Mouse (Mus musculus) B cell, adult 2 months (primary cell): ENCODE data around the gene Hk3.
A peak's percentile ranks its signal among the peaks of the same experiment; 100 is the strongest.

Source experiments
- DNase-seq, 2 experiments: peaks; one replicate each; pipeline ENCODE4 v3.0.0; 2022

The Hk3 gene

DNA sequence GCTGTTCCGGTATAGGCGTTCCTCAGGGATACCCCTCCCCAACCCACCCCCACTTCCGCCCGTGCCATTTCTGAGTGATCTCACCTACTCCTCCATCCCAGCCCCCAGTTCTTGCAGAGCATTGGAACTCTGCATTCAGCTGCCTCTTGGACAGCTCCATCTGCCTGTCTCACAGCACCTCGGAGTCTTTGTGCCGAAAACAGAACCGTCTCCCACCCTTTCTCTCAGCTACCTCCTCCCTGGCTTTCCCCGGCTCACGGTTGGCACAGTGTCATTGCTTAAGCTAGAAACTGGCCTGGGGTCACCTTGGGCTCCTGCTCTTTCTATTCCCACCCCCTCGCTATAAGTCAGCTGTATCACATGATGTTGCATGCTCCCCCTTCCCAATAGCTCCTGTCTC is 20.8 kb downstream of the Hk3 start:
- DNase-seq: no peak

DNA sequence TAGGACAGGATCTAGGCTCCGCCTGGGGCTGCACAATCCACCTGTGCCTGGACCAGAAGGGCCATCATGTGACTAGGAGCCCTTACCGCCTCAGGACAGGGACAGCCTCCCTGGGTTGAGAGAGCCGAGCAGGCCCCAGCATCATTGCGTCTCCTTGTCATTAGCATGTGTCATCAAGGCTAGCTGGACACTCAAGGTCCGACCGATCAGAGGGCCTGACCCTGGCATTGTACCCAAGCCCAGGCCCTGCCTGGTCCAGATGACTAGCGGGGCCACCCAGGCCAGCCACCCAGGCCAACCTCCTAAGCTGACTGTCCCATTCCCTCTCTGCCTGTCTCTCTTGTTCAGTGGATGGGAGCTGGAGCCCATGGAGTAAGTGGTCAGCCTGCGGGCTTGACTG is 23.6 kb downstream of the Hk3 start:
- DNase-seq: no peak

DNA sequence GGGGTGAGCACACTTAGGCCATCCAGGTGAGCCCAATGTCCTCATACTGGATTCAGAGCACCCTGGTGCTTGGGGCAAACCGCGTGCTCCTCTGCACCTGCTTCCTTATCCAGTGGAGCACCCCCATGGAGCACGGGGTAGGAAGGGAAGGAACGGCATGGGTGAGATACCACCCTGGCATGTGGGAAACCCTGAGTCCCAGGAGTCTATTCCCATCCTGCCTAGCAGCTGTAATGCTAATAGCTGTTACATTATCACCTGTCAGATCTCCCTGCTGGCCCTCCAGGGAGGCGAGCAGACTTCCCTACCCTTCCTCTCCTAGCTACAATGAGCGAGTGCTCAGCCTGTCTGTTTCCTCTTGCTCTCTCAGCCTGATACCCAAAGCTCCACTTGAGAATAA is 26.0 kb downstream of the Hk3 start:
- DNase-seq: no peak

DNA sequence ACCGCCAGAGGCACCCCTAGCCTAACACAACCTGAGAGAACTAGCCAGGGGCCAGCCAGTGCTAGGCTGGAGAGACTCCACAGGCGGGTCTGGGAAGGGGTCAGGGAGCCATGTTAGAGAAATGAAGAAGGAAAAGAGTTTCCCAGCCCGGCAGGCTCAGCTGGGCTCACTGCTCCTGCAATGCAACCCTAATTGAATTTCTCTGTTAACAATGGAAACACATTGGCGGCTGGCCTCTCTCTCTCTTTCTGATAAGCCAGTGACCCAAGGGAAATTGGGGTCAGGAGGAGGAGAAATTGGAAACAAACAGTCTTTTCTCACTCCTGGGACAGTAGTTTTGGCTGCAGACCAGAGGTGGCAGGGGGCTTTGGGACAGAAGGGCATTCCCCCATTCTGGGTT is 26.6 kb downstream of the Hk3 start:
- no peak for DNase-seq

GRCm38 (mm10) chr13:54992215-54992614 is 29.0 kb downstream of the Hk3 start:
- no peak for DNase-seq

DNA sequence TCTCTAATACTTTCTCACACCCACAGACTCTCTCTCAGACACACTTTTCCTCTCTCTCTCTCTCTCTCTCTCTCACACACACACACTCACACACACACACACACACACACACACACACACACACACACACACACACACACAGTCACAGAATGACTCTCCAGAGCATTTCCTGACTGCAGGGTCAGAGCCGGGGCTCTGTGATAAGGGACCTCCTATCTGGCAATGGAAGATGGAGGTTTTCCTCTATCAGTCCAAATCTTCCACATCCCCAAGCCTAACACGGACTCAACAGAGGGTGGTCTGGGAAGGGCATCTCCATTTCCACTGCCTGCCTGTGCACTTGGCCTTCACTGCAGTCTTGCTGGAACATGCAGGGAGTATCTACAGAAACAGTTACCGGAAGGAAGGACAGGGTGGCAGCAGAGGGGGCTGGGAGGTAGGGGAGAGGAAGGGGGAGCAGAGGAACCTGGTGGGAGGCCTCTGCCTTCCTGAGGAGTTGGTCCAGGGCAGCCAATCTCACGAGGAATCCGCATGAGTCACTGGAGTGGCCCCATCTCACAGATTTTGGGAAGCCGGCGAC is 32.9 kb downstream of the Hk3 start:
- no peak for DNase-seq

GRCm38 (mm10) chr13:54987405-54987804 is 33.8 kb downstream of the Hk3 start:
- DNase-seq: no peak

DNA sequence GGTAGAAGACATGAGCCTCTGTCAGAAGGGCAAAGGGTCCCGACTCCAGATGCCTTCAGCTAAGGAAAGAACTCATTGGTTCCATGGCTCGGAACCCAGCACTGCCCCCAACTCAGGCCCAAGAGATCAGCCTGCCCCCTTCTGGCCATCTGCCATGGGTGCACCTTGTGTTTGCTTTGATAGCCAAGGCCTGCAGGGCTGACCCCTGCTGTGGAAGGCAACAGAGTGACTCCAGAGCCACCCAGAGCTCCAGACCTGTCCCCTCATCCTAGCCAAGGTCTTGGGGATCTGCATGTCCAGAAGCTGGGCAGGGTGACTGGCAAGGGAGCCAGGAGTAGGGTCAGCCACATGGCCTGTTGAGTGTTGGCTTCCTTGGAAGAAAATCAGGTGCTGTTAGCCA is 37.6 kb downstream of the Hk3 start:
- no peak for DNase-seq

DNA sequence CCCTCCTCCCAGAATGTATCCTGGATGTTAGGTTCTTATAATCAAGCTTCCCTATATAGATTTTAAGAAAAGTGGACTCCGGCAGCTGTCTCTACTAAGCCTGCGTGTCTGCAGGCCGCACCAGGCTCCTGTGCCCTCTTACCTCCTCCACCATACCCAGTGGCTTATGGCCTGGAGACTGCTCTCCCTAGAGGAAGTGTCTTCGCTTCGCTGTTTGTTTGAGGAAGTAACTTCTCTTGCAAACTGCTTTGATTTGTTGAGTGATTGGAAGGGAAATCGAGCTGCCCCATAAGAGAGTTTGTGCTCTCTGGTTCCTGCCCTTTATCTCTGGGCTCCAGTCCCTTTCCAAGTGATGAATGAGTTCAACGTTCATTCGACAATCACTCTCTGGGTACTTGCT is 38.2 kb downstream of the Hk3 start:
- no peak for DNase-seq

DNA sequence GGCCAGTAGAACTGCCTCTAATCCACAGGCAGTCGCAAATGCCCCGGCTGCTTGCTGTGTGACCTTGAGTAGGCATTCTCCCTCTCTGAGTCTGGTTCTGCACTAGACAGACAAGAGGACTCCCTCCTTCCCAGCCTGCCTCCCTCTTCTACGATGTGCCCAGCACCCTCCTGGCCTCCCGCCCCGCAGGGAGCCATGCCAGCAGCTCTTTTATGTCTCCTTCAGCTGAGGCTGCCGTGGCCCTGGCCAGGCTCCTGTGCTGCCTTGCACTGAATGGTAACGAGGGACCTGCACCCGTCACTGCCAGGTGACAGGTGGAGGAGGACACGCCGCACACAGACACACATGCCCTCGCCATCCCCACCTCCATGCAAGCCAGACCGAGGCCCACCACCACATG is 40.2 kb downstream of the Hk3 start:
- no peak for DNase-seq

DNA sequence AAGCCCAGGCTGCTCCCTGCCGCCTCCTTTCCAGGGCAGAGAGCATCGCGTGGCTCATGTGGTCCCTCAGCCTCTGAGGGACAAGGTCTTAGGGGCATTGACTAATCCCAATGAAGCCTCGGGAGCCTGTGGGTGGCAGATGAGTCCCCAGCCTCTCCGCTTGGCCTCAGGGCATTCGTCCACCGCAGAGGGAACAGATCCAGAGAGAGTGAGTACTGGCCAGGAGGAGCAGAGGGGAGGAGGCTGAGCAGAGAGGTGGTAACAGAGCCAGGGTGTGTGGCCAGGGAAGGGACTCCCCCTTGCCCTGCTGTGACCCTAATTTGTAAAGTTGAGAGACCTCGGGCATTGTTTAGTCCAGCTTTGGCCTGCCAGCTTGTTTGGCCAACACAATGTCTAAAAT is 42.4 kb downstream of the Hk3 start:
- DNase-seq: no peak

- no peak for DNase-seq
These were observed 45.6 kb downstream of the Hk3 start for GRCm38 (mm10) chr13:54975546-54975945.

GRCm38 (mm10) chr13:54970521-54971247 is 50.5 kb downstream of the Hk3 start:
- peak; percentile 31 to 36 for DNase-seq

DNA sequence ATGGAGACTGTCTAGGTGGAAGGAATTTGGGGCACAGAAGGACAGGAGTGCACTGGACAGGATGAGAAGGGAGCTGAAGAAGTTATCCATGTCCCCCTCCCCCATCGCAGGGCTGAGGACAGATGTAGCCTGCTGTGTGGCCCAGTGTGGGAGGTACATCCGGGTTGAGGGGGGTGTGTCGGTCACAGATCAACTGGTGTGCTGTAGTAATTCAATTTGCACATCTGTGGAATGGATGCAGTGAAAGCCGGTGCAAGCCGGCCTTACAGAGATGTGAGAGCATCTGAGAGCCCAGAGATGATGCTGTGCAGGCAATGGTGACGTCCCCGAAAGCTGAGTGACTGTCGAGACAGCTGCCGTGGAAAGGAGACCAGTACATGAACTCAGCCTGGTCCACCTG is 51.7 kb downstream of the Hk3 start:
- no peak for DNase-seq

- no peak for DNase-seq
These were observed 52.5 kb downstream of the Hk3 start for GRCm38 (mm10) chr13:54968636-54969035.

GRCm38 (mm10) chr13:54967501-54967900 is 53.7 kb downstream of the Hk3 start:
- DNase-seq: no peak

DNA sequence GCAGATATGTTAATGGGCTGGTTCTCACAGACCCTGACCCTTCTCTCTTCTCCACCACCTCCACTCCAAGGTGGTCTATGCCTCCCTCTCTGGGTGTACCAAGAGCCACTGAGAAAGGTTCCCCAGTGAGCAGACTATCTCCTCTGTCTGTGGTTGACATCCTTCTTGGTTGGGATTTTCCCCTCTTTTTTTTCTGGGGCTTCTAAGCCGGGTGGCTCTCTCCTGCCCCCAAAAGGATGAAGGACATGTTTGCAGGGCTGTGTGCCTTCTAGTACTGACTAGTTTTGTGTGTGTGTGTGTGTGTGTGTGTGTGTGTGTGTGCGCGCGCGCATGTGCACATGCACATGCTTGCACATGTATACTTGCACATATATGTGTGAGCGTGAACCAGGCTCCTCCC is 55.9 kb downstream of the Hk3 start:
- DNase-seq: no peak

GRCm38 (mm10) chr13:54960491-54960890 is 60.7 kb downstream of the Hk3 start:
- DNase-seq: no peak

GRCm38 (mm10) chr13:54959842-54960241 is 61.3 kb downstream of the Hk3 start:
- DNase-seq: no peak

- no peak for DNase-seq
These were observed 62.0 kb downstream of the Hk3 start for GRCm38 (mm10) chr13:54959059-54959701.

- no peak for DNase-seq
These were observed 63.9 kb downstream of the Hk3 start for GRCm38 (mm10) chr13:54957281-54957680.
